Mouse (Mus musculus): ENCODE measurements around the gene Fam169a. TPM values are rescaled to one million over a fixed set of nuclear protein-coding genes. Genes with fewer than 3 reads are reported as not detected.

Gene Fam169a
- polyA plus RNA-seq (2017; shearing (Covaris generic)), result 0.35 TPM

DNA sequence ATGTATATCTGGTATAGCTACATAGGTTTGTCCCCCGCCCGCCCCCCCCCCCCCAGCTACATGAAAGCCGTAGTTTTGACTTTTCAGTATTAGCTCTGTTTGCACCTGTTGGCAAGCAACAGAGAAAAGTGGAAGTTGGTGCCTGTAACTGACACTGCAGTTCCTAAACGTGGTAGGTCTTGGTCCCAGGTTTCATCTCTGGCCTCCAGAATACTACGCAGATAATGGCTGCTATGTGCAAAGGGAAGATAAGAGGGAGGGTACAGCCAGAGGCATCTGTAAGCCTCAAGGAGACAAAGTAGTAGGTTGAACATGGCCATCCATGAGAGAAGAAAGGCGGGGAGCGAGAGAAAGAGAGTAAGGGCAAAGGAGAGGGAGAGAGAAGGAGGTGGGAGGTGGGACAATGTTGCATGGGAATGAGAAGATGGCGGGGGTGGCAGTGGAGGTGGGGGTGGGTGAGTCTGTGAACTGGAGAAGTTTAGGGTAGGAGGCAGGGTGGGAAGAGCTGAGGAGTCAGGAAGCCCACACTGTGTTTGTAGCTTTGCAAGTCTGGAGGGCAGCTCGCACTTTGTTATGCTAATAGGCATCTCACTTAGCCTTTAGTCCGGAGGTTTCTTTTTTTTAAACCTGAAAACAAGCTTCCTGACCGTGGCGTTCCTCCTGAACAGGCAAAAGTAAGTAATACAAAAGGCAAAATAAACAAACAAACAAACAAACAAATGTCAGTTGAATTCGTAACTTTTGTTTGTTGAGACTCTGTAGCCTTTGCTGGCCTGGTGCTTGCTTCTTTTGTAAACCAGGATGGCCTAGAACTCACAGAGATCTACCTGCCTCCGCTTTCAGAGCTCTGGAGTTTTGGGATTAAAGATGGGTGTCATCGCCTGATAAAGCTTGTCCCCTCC is at the start of gene Fam169a:
Gene Fam169a, plus strand, starts transcription at position 638 of the 902 bp plus-strand sequence.

DNA sequence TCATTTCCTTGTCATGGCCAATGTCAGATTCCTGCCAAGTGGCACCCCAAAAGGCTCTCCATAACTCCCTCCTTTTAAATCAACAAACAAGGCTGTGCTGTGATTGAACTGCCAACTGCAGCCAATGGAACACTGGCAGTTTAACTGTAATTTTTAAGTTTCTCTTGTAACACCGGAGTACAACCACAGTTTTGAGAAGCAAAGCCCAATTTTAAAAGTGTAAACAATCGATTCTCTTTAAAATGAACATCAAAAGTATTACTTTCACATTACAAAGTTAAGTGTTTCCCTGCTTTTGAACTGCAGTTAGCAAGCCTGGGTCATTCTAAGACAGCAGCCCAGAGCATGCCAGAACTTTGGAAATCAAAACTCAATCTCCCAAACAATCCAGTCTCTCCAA is 32.8 kb upstream of the Fam169a start, which contains the start of gene 1700029F12Rik:
Gene 1700029F12Rik, minus strand, starts transcription at position 101 of the 400 bp plus-strand sequence.

DNA sequence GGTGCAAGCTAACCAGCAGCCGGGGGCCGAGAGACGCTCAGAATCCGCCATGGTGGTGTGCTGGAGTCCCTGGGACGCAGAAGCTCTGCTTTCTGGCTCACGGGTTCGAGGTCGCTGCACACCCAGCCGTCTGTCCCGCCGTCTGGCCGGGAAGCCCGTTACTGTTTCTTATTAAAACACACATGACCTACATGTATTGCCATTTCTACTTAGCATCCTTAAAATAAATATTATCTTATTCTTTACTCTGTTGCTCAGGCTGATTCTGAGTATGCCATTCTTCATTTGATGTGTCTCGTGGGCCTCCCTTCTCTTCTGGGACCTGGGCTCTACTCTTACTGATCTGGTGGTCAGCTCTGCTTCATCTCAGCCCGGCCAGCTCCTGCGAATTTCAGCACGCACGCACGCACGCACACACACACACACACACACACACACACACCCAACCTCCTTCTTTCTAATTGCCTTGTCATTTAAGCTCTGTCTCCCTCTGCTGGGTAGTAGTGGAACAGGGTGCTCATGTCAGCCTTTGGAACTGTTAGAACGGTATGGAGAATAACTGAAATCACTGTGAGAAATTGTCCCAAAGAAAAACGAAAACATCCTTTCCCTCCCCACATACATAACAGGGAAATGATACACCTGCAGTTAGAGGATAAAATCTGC is 32.2 kb downstream of the Fam169a start, which contains the start of gene Gm6169:
Gene Gm6169, minus strand, starts transcription at position 51 of the 666 bp plus-strand sequence.

DNA sequence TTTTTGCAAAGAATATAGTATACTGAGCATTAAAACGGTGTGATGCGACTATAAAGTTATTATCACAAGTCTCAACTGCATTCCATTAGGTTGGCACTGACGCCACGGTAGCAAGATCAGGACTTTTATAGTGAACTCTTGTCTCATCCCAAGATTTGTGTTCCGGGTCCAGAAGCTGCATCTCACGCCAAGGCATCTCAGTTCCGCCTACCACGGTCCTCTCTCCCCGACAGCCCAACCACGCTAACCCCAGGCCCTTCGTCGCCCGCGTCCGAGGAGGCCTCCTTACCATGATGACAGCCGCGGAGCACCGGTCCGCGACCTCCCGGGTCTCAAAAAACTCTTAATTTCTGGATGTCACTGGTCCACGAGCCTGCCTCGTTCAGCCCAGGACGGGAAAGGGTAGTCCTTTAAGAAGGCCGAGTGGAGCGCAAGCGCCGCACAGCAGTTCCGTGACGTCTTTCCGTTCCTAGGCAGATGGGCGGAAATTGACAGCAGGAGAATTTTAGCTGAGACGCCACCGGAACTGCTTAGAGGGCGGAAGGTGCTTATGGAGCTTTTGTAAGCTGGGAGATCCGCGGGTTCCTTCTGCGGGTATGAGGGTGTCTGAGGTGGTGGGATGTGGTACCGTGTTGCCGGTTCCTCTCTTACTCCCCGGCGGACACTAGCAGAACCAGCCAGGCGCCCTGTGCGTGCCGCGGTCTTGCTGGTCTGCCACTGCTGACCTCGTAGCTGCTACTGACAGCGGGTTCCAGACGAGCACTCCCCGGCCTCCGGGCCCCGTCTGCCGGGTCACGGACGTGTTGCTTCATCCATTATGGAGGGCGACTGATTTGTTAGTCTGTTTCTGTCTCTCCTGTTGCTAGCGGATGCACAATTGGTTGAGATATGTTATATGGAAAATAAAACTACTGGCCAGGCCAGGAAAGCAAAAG is 70.6 kb downstream of the Fam169a start, which contains the start of the genes Gfm2 and Nsa2:
Gene Gfm2, plus strand, starts transcription at position 472 of the 935 bp plus-strand sequence.
Gene Nsa2, minus strand, starts transcription at position 472 of the 935 bp plus-strand sequence.

Other genes starting within 250 kb of the Fam169a start
- not detected for gene Gcnt4, start 142.6 kb upstream of the Fam169a start, polyA plus RNA-seq (2017; shearing (Covaris generic))
- not detected for gene 1700029F12Rik, start 32.9 kb upstream of the Fam169a start, polyA plus RNA-seq (2017; shearing (Covaris generic))
- 5.6 TPM for gene Gm6169, start 32.0 kb downstream of the Fam169a start, polyA plus RNA-seq (2017; shearing (Covaris generic))
- gene Gfm2, start 70.7 kb downstream of the Fam169a start, polyA plus RNA-seq (2017; shearing (Covaris generic)), result 50.4 TPM
- gene Nsa2, start 70.7 kb downstream of the Fam169a start, polyA plus RNA-seq (2017; shearing (Covaris generic)), result 103 TPM
- gene Hexb, start 131.1 kb downstream of the Fam169a start, polyA plus RNA-seq (2017; shearing (Covaris generic)), result 71.7 TPM
- gene Enc1, start 173.8 kb downstream of the Fam169a start, polyA plus RNA-seq (2017; shearing (Covaris generic)), result 0.32 TPM

All from CD4-positive, CD25-positive, alpha-beta regulatory T cell, adult 9 weeks (primary cell).